ENCODE assay signal across 10 mouse cellular contexts in the genomic region with DNA sequence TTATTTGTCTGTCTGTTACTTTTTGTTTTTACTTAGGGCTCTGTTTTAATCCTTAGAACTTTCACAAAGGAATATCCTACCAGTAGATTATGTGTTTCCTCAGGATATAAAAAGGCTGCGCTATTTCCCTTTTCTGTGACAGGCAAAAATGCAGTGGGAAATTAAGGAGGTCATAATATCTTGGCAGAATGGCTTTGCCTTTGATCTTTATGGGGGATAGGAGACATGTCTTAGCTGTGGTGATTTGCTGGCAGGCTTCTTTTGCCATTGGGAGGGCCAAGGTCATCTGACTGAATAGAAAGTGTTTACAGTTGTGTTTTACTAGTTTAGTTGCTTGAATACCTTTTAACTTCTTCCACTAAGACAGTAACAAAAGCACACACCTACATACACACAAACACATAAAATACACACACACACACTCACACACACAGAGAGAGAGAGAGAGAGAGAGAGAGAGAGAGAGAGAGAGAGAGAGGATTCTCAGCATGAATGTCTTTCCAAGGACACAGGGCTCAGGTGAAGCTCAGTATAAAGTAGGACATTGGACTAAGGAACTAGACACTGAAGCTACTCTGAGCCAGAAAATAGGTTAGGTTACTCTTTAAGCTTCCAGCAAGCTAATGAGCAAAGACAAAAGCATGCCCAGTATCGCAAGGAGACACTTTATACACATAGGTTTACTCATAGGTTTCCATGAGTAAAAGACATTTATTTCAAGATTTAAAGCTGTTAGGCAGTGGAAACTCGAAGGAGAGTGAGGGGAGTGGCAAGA. TPM values are rescaled to one million over a fixed set of nuclear protein-coding genes. Genes with fewer than 3 reads are reported as not detected.
DNase-seq lines count a peak whose midpoint lies in the region.
"Had no signal": no experiment of that assay in that cellular context is flagged by ENCODE, and none has a peak within 500 bp of the region (broad histone marks: within the 10 kb centered on the region; RNA-seq: fewer than 3 reads in every experiment).

No protein-coding gene starts in this region.

- peak; percentile 33 for DNase-seq in kidney, adult 11 months
- no peak for DNase-seq in kidney, adult 18-20 months
- DNase-seq in adrenal gland, postnatal 36 days: peak; percentile 38 to 47
- peak; percentile 77 for DNase-seq in kidney, adult 9 months
- DNase-seq in kidney, postnatal 4 days: peak; percentile 36 to 58
- no peak for DNase-seq in gastrocnemius, adult 8-10 months (ENCODE audit: low spot score in 2 of 2)
- DNase-seq in neural tube, embryonic 10.5 days (ENCODE audit: extremely low spot score, low spot score): no peak
- DNase-seq: cerebellum, postnatal 25 days; heart, adult 11 months; right cerebral cortex, postnatal 4 days had no signal

RNA-seq across cellular contexts. Expression of a gene that starts 9.1 kb away (rescaled TPM):
- total RNA-seq in adrenal gland, postnatal 36 days (2021): 10 to 100 TPM in 1 of 2 experiments, 1 to 10 TPM in 1; 8.0 to 17.3 TPM
- 1 to 10 TPM in 2 of 4 experiments, under 1 TPM in 2; 0.70 to 1.7 (median 1.3) TPM for total RNA-seq in gastrocnemius, adult 8-10 months (2022)

Comparison
In these comparisons a context has a peak if more than half of its experiments do, and no peak if none do; other contexts are left out.
1. DNase-seq: peak in kidney, adult 11 months (single experiment), adrenal gland, postnatal 36 days (2 of 2), kidney, adult 9 months (single experiment) and kidney, postnatal 4 days (2 of 2); none in kidney, adult 18-20 months (single experiment), gastrocnemius, adult 8-10 months (0 of 2) and neural tube, embryonic 10.5 days (single experiment).